Mouse (Mus musculus) left cerebral cortex, postnatal 10 days (tissue): ENCODE data around the gene Ifi35. TPM values are rescaled to one million over a fixed set of nuclear protein-coding genes. Genes with fewer than 3 reads are reported as not detected.
"Not testable (repeated sequence)": the region's sequence is repeated elsewhere in the genome, so short reads cannot be mapped to it uniquely, and the experiment has no call there.

Source experiments
- DNase-seq, 2 experiments: peaks; one replicate each; pipeline ENCODE4 v3.0.0; 2021 to 2022; ENCODE audit warnings: low spot score in 2 of 2, mixed read lengths in 1 of 2; ENCODE audit errors: extremely low spot score in 1 of 2
- intact Hi-C: fragments of 180-260 bp; cut with DNase I; formaldehyde crosslinking; loops from one replicate; pipeline ENCODE4 v1.15.1; 2025
- total RNA-seq, 2 experiments: library from RNA; stranded (reverse); gene quantifications; 2 replicates each; pipeline ENCODE4 v1.2.3; 2021

Gene Ifi35
- total RNA-seq: 1 to 10 TPM; 1.8 to 2.8 TPM

DNA sequence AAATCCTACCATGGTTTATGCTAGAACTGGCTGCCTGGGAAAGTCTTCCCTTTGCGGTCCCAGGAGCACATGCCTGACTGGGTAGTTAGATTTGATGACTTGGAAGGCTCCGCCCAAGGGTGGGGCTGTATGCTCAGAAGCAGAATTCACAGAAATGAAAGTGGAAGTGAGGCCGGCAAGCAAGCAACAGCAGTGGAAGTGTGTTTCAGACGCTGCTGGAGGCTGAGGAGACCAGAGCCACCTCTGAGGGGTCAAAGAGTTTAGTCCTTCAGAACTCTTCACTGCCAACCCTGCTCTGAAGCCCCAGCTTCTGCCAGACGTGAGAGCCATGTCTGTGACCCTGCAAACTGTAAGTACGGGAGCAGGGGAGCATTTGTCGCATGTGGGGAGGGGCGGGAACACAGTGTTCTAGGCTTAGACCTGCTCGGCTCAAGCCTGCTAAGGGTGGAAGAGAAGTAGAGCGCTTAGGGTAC, at the start of gene Ifi35:
Ifi35 (plus strand) TSS at position 134 of the 473 bp plus-strand sequence.
- peak in 1 of 2 experiments; percentile 79 for DNase-seq
- intact Hi-C loops: no loop called here

- intact Hi-C loops: no loop called here
These were observed 32.9 kb upstream of the Ifi35 start for GRCm38 (mm10) chr11:101415306-101415705.

GRCm38 (mm10) chr11:101416433-101417100, 31.6 kb upstream of the Ifi35 start:
- intact Hi-C loops: no loop called here
- no peak for DNase-seq

More at GRCm38 (mm10) chr11:101415306-101415705, 32.9 kb upstream of the Ifi35 start:
- DNase-seq: no peak

DNA sequence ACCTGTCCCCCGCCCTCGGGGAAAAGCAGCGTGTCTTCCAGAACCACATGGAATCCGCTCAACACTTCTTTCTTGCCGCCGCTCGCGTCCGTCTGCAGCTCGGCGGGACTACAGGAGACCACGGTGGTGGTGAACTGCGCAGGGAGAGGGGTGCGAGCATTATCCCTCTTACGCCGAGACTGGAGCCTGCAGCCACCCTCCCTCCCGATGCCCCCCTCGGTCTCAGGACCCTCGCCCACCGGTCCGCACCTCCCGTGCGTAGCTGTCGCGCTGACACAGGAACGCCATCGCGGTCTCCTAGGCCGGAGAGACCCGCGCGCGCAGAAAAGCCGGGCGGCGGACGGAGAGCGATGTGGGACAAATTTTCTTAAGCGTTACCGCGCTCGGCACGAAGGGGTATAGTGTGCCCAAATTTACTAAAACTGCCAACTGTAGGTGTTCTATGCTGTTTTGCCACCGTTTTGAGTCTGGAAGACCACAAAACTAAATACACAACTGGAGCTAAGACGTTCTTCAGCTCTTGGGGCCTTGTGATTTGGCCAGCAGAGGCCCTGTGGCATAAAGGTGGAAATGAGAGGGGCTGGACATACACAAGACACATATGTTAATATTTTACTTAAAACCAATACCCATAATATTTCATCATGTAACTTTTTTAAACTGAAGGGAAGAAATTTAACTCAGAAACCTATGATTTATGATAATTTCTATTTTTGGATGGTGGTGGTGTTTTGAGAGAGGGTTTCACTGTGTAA, 30.9 kb upstream of the Ifi35 start, which contains the start of gene Aarsd1:
Aarsd1 (minus strand) TSS at position 515 of the 755 bp plus-strand sequence.
- intact Hi-C loops: no loop called here
- peak; percentile 86 to 92 for DNase-seq

GRCm38 (mm10) chr11:101418991-101419390, 29.2 kb upstream of the Ifi35 start:
- DNase-seq: no peak
- intact Hi-C loops: no loop called here

DNA sequence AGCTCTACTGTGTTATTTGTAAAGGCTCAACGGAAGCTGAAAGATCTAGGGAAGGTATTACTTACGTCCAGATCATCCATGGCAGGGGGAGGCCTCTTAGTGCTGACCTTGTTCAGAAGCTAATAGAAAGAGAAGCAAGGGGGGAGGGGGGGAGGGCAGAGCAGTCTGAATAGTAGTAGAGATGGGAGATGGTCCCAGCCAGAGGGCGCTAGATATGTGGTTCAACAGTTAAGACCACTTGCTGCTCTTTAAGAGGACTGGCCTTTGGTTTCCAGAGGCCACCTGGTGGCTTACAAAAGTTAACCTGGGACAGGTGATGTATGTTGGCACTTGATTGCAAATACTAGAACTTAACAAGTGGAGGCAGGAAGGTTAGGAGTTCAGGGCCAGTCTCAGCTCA, 28.6 kb upstream of the Ifi35 start:
- DNase-seq: peak in 1 of 2 experiments; percentile 46
- intact Hi-C loops: no loop called here

- intact Hi-C loops: no loop called here
- no peak for DNase-seq
These were observed 28.1 kb upstream of the Ifi35 start for GRCm38 (mm10) chr11:101420148-101420547.

DNA sequence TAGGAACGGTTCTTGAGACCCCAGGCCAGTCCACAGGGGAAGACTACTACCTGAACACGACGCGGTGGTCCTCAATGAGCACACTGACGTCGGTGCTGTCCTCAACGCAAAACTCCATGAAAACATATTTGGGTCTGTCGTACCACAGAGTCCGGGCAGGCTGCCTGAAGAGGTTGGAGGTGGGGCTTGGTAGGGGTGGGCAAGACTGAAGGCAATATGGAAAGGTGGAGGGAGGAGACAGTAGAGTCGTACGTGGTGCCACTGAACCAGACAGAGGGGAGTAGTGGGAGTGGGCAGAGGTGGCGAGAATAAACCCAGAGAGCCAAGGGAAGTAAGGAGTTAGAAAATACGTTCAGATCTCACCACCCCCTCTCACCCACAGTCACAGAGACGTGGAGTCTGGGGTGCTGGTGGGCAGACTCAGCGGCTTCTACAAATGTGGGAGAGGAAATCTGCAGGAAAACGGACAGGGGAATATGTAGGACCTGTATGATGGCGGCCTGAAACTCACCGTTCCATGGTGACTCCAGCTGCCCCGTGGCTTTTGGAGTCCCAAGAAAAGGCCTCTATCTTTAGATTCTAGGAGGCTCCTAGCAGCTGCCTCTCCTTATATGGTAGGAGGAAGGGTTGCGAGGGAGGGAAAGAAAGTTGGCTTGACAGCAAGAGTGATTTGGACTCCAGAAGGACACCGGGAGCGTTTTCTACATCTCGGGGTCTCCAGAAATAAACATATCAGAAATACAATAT, 23.9 kb upstream of the Ifi35 start, which contains the start of gene Gm27029:
Gm27029 (minus strand) TSS at position 692 of the 747 bp plus-strand sequence.
- peak in 1 of 2 experiments; percentile 45 for DNase-seq
- intact Hi-C loops: no loop called here

DNA sequence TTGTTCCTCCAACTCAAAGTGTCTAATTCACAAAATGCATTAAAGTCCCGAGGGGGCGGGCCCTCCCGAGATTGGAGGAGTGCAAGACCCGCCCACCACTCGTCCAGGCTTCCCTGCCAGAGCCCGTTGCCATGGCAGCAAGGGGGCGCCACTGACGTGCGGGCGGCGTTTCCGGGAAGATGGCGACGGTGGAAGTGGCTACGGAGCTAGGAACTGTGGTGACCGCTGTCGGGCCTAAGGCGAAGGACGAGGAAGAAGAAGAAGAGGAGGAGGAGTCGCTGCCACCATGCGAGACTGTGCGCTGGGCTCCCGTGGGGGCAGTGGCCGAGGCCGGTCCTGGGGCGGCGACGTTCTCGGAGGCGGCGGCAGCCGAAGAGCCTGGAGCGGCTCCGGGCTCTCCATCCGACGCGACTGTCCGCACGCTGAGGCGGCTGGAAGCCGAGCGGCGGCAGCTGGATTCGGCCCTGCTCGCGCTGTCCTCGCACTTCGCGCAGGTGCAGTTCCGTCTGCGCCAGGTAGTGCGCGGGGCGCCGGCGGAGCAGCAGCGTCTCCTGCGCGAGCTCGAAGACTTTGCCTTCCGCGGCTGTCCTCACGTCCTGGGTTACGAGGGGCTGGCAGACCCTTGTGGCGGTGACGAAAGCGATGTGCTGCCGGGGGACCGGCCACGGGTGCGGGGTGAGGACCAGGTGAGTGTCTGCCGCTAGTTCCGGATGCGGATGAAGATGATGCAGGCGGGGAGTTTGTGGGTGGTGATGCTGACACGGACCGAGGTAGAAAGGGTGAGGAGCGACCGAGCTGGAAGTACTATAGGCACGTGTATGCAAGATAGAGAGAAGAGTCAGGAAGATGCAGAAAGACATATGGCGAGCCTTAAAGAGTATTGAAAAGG, 23.0 kb upstream of the Ifi35 start, which contains the start of the genes Rundc1 and Ptges3l:
Rundc1 (plus strand) TSS at position 161 of the 889 bp plus-strand sequence.
Ptges3l (minus strand) TSS at position 409 of the 889 bp plus-strand sequence.
- DNase-seq: peak; percentile 97 to 99

DNA sequence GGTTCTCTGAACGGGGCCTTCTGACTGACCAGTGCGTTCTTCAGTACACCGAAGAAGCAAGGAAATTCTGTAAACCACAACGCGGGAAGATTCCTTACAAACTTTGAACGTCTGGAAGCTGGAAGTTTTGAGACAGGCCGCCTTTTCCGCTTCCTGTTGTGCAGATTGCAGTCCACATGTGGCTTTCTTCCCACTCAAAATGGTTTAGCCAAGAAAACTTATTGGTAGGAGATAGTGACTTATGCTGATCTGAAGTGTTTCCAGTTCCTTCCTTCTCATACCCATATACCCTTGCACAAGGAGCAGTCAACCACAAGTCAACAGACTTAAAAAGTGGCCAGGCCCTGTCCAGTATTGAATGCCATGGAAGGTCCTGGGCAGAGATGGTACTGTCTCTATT, 22.0 kb upstream of the Ifi35 start:
- intact Hi-C loops: no loop called here
- DNase-seq: no peak

More for the DNA sequence above, 23.0 kb upstream of the Ifi35 start, which contains the start of the genes Rundc1 and Ptges3l:
- intact Hi-C loops: no loop called here

GRCm38 (mm10) chr11:101431327-101431726, 16.9 kb upstream of the Ifi35 start:
- intact Hi-C loops: no loop called here
- DNase-seq: no peak

- peak in 1 of 2 experiments; percentile 31 for DNase-seq
- intact Hi-C loops: no loop called here
These were observed 14.8 kb upstream of the Ifi35 start for GRCm38 (mm10) chr11:101433396-101433795.

- intact Hi-C loops: no loop called here
- DNase-seq: no peak
These were observed 12.4 kb upstream of the Ifi35 start for GRCm38 (mm10) chr11:101435831-101436230.

DNA sequence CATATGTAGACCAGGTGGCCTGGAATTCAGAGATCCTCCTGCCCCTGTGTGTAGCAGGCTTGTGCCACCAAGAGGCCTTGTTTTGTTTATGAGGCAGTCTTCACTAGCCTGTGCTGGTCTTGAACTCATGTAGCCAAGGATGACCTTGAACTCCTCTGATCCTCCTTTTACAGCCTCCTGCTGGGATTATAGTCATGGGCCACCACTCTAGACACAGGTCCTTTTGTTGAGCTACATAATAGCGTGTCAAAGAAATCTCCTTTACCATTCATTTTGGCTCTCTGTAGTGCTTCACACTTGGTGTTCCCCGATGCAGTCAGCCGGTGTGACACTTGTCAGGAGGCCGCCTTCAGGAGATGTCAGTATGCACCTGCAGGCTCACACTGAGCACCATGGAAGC, 11.3 kb upstream of the Ifi35 start:
- intact Hi-C loops: no loop called here
- DNase-seq: no peak

GRCm38 (mm10) chr11:101438006-101438405, 10.2 kb upstream of the Ifi35 start:
- DNase-seq, intact Hi-C loops: not testable (repeated sequence)

DNA sequence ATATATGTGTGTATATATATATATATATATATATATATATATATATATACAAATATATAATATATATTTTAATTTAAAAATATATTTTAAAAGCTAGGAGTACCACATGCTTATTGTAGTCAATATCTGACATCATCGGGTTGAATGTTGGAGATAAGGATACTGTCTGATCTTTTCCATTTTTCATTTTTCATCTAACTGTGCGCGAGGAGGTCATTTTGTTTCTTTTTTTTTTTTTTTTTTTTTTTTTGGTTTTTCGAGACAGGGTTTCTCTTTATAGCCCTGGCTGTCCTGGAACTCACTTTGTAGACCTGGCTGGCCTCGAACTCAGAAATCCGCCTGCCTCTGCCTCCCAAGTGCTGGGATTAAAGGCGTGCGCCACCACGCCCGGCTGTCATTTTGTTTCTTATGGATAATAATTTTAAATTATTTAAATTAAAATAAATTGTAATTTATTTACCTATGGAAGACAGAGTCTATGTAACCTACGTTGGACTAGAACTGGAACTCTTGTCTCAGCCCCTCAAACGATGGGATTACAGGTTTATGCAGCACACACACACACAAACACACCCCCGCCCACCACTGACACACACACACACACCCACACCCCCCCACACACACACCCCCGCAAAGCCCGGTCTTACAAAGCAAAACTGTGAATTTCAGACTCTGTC, 6.6 kb upstream of the Ifi35 start:
- intact Hi-C loops, DNase-seq: not testable (repeated sequence)

- DNase-seq: peak; percentile 98 to 99
- intact Hi-C loops: no loop called here
These were observed 6.0 kb upstream of the Ifi35 start, which contains the start of gene Rpl27 for GRCm38 (mm10) chr11:101442127-101442693. Rpl27 (plus strand) TSS chr11:101442298.
